Mouse (Mus musculus): ENCODE data around the gene Rab31.

DNA sequence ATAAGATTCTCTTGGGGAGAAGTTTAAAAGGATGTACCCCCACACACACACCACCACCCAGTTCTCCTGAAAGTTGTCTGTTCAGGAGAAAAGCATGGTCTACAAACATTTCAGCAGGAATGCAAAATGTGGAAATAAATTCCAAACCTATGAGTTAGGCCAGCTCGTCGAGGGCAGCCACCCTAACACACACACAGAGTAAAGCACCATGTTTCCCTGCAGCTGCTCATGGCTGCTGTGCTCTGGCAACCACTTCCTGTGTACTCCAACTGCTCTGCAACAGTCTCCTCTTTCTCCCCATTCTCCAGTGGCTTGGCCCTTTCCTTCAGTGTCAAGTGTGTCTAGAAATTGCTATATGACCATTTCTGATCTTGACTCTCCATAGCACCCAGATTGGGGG lies 114.1 kb downstream of the Rab31 start:
- no peak for TF ChIP-seq CTCF (conservative IDR thresholded peaks at IDR 0.05 in 1 of 2, IDR thresholded peaks at IDR 0.05 in 1 of 2; ENCODE audit: low read depth in 2 of 2, low read length in 2 of 2)
- TF ChIP-seq EP300 (IDR thresholded peaks at IDR 0.05; ENCODE audit: low read length): no peak
- no peak for TF ChIP-seq POLR2A (IDR thresholded peaks at IDR 0.05; ENCODE audit: low read depth, low read length)
- TF ChIP-seq MXI1 (IDR thresholded peaks at IDR 0.05; ENCODE audit: low read depth, low read length): no peak

All from CH12.LX (cell line).